8 mouse cellular contexts compared by ENCODE assay signal in genomic region chr2:30759088-30759374, GRCm38 (mm10). TPM values are rescaled to one million over a fixed set of nuclear protein-coding genes. Genes with fewer than 3 reads are reported as not detected.
A peak's percentile ranks its signal among the peaks of the same experiment; 100 is the strongest.
DNase-seq lines count a peak whose midpoint lies in the region; ATAC-seq lines count a peak whose summit lies in the region.

No protein-coding gene starts in this region.

- H3K9me3 ChIP-seq in kidney, embryonic 16.5 days (ENCODE audit: low read length), result peaks cover 13% of the 10 kb centered on the region
- peaks cover 8% of the 10 kb centered on the region; the same call in 1 of the 2 replicates for H3K9me3 ChIP-seq in embryonic facial prominence, embryonic 12.5 days
- H3K9me3 ChIP-seq in hindbrain, embryonic 14.5 days (ENCODE audit: control insufficient read depth, low read length), result peaks cover 4% of the 10 kb centered on the region; the same call in 1 of the 2 replicates
- peaks cover 7% of the 10 kb centered on the region; the same call in 1 of the 2 replicates for H3K9me3 ChIP-seq in neural tube, embryonic 12.5 days

- WGBS in kidney, embryonic 16.5 days, result 31% methylated on average over 4 of the region's 4 CpGs
- 31% methylated on average over 4 of the region's 4 CpGs for WGBS in embryonic facial prominence, embryonic 12.5 days
- 41% methylated on average over 4 of the region's 4 CpGs for WGBS in hindbrain, embryonic 14.5 days
- 40% methylated on average over 4 of the region's 4 CpGs for WGBS in neural tube, embryonic 12.5 days

- no peaks in the 10 kb centered on the region for H3K36me3 ChIP-seq in kidney, embryonic 16.5 days (ENCODE audit: insufficient read depth, low read length)
- no peaks in the 10 kb centered on the region for H3K36me3 ChIP-seq in embryonic facial prominence, embryonic 12.5 days
- no peaks in the 10 kb centered on the region for H3K36me3 ChIP-seq in hindbrain, embryonic 14.5 days (replicated peaks; ENCODE audit: control insufficient read depth, insufficient read depth)
- no peaks in the 10 kb centered on the region; the same call in 1 of the 2 replicates for H3K36me3 ChIP-seq in neural tube, embryonic 12.5 days

- H3K27me3 ChIP-seq in kidney, embryonic 16.5 days (ENCODE audit: insufficient read depth, low read length), result no peaks in the 10 kb centered on the region
- no peaks in the 10 kb centered on the region for H3K27me3 ChIP-seq in embryonic facial prominence, embryonic 12.5 days
- no peaks in the 10 kb centered on the region for H3K27me3 ChIP-seq in hindbrain, embryonic 14.5 days (ENCODE audit: control insufficient read depth, insufficient read depth, low read length)
- no peaks in the 10 kb centered on the region for H3K27me3 ChIP-seq in neural tube, embryonic 12.5 days (replicated peaks)

- no peak overlapping the region for H3K4me3 ChIP-seq in kidney, embryonic 16.5 days (ENCODE audit: low read length)
- H3K4me3 ChIP-seq in embryonic facial prominence, embryonic 12.5 days, result no peak overlapping the region
- H3K4me3 ChIP-seq in hindbrain, embryonic 14.5 days (replicated peaks; ENCODE audit: low read length), result no peak overlapping the region
- H3K4me3 ChIP-seq in neural tube, embryonic 12.5 days, result no peak overlapping the region

- no peak for DNase-seq in kidney, postnatal 36 days
- no peak for DNase-seq in hindbrain, embryonic 14.5 days (ENCODE audit: low spot score)
- DNase-seq in layer of hippocampus, adult 11-12 months (ENCODE audit: low spot score), result no peak
- no peak for DNase-seq in layer of hippocampus, adult 18-20 months (ENCODE audit: low spot score in 2 of 2)
- no peak for DNase-seq in thymus, adult 18-20 months

- H3K27ac ChIP-seq in kidney, embryonic 16.5 days (ENCODE audit: low read length), result peak overlapping the region; percentile 100
- H3K27ac ChIP-seq in embryonic facial prominence, embryonic 12.5 days, result peak overlapping the region; percentile 97
- H3K27ac ChIP-seq in hindbrain, embryonic 14.5 days, result peak overlapping the region; percentile 17; the same call in 1 of the 2 replicates
- peak overlapping the region; percentile 16; the same call in 1 of the 2 replicates for H3K27ac ChIP-seq in neural tube, embryonic 12.5 days

- peak; percentile 5; the same call in 1 of the 2 replicates for ATAC-seq in kidney, embryonic 16.5 days (ENCODE audit: low FRiP score, low TSS enrichment)
- ATAC-seq in embryonic facial prominence, embryonic 12.5 days (ENCODE audit: insufficient number of reproducible peaks, insufficient read depth, low FRiP score, low TSS enrichment), result no peak
- no peak for ATAC-seq in hindbrain, embryonic 14.5 days (ENCODE audit: low FRiP score)
- no peak for ATAC-seq in neural tube, embryonic 12.5 days (ENCODE audit: low FRiP score, low read depth)

- peak overlapping the region; percentile 69 for H3K9ac ChIP-seq in kidney, embryonic 16.5 days (replicated peaks; ENCODE audit: low read length)
- 0 out of 2 replicates have a peak overlapping the region, but pooled peaks have one; percentile 27 for H3K9ac ChIP-seq in embryonic facial prominence, embryonic 12.5 days
- no peak overlapping the region for H3K9ac ChIP-seq in hindbrain, embryonic 14.5 days
- H3K9ac ChIP-seq in neural tube, embryonic 12.5 days, result no peak overlapping the region

- H3K4me1 ChIP-seq in kidney, embryonic 16.5 days (ENCODE audit: insufficient read depth, low read length), result peaks cover 40% of the 10 kb centered on the region
- H3K4me1 ChIP-seq in embryonic facial prominence, embryonic 12.5 days, result peaks cover 35% of the 10 kb centered on the region
- peaks cover 10% of the 10 kb centered on the region; the same call in 1 of the 2 replicates for H3K4me1 ChIP-seq in hindbrain, embryonic 14.5 days (replicated peaks; ENCODE audit: control insufficient read depth, insufficient read depth, low read length)
- peaks cover 32% of the 10 kb centered on the region for H3K4me1 ChIP-seq in neural tube, embryonic 12.5 days

- peak overlapping the region; percentile 43 for H3K4me2 ChIP-seq in kidney, embryonic 16.5 days (replicated peaks; ENCODE audit: low read depth, low read length)
- H3K4me2 ChIP-seq in embryonic facial prominence, embryonic 12.5 days (replicated peaks), result peak overlapping the region; percentile 29; the same call in 1 of the 2 replicates
- no peak overlapping the region for H3K4me2 ChIP-seq in hindbrain, embryonic 14.5 days (replicated peaks)
- H3K4me2 ChIP-seq in neural tube, embryonic 12.5 days (replicated peaks), result 0 out of 2 replicates have a peak overlapping the region, but pooled peaks have one; percentile 35

RNA-seq across cellular contexts. Expression of gene 1700001O22Rik, which starts 44.4 kb away (rescaled TPM):
- 5.1 and 5.2 TPM in 2 replicates for polyA plus RNA-seq in kidney, embryonic 16.5 days (2015; fragmentation: Nextera tagmentation; extraction: Ambion mirVana)
- 3.8 and 4.0 TPM in 2 replicates for polyA plus RNA-seq in embryonic facial prominence, embryonic 12.5 days (2016; fragmentation: Nextera tagmentation; extraction: Ambion mirVana)
- polyA plus RNA-seq in hindbrain, embryonic 14.5 days (2014; fragmentation: Nextera tagmentation; extraction: Ambion mirVana), result 0.87 and 2.1 TPM in 2 replicates
- polyA plus RNA-seq in neural tube, embryonic 12.5 days (2016; fragmentation: Nextera tagmentation; extraction: Ambion mirVana), result 2.0 and 2.6 TPM in 2 replicates
- total RNA-seq in layer of hippocampus, adult 18-20 months (2021), result 1 to 10 TPM; 4.9 to 5.2 TPM

RNA-seq across cellular contexts. Expression of gene Ntmt1, which starts 48.6 kb away (rescaled TPM):
- 92.9 and 94.9 TPM in 2 replicates for polyA plus RNA-seq in kidney, embryonic 16.5 days (2015; fragmentation: Nextera tagmentation; extraction: Ambion mirVana)
- 105 and 106 TPM in 2 replicates for polyA plus RNA-seq in embryonic facial prominence, embryonic 12.5 days (2016; fragmentation: Nextera tagmentation; extraction: Ambion mirVana)
- polyA plus RNA-seq in hindbrain, embryonic 14.5 days (2014; fragmentation: Nextera tagmentation; extraction: Ambion mirVana), result 102 and 103 TPM in 2 replicates
- polyA plus RNA-seq in neural tube, embryonic 12.5 days (2016; fragmentation: Nextera tagmentation; extraction: Ambion mirVana), result 111 and 119 TPM in 2 replicates
- total RNA-seq in layer of hippocampus, adult 18-20 months (2021), result 10 to 100 TPM; 32.1 to 32.5 TPM

Comparison
In these comparisons a context has a peak if more than half of its experiments do, and no peak if none do; other contexts are left out.
1. H3K27ac ChIP-seq: peak in every context shown above with its lines; median percentile 100 in kidney, embryonic 16.5 days; 97 in embryonic facial prominence, embryonic 12.5 days; 17 in hindbrain, embryonic 14.5 days; 16 in neural tube, embryonic 12.5 days.
2. H3K9ac ChIP-seq: peak in kidney, embryonic 16.5 days (single experiment) and embryonic facial prominence, embryonic 12.5 days (single experiment); none in hindbrain, embryonic 14.5 days (single experiment) and neural tube, embryonic 12.5 days (single experiment).